Mouse (Mus musculus) lung, adult 2 months (tissue): ENCODE results near the gene Prrx1. TPM values are rescaled to one million over a fixed set of nuclear protein-coding genes. Genes with fewer than 3 reads are reported as not detected.

Source experiments
- DNase-seq: peaks from one replicate; pipeline ENCODE4 v3.0.0; 2022
- H3K4me1 ChIP-seq: fragments of 200-500 bp; 2 replicates; pipeline ENCODE4 v1.6.1; 2011; ENCODE audit warnings: low read length; ENCODE audit not compliant: control insufficient read depth, insufficient read depth
- H3K4me3 ChIP-seq: fragments of 200-500 bp; replicated peaks from 2 replicates; pipeline ENCODE3; 2011; ENCODE audit warnings: low read depth, mild to moderate bottlenecking, control low read depth, low read length; ENCODE audit errors: extremely low read depth
- CTCF ChIP-seq: fragments of 200-500 bp; IDR thresholded peaks from 2 replicates; pipeline ENCODE4 v1.5.1; 2011; ENCODE audit warnings: mild to moderate bottlenecking, low read length, control low read depth; ENCODE audit not compliant: insufficient read depth
- POLR2A ChIP-seq: fragments of 200-500 bp; IDR thresholded peaks from 2 replicates; pipeline ENCODE4 v1.6.1; 2011; ENCODE audit warnings: low read depth, mild to moderate bottlenecking, control low read depth, low read length, borderline replicate concordance; ENCODE audit errors: extremely low read depth
- WGBS: fragments of 180-500 bp; shearing (Covaris S2); methylation state at CpG from one replicate; pipeline ENCODE4 v1.1.7; 2018; 5-methylcytosine and 5-hydroxymethylcytosine counted together
- polyA plus RNA-seq: library from polyadenylated mRNA; depleted of rRNA; stranded (reverse); fragments of >200 nt; gene quantifications from 2 replicates; pipeline ENCODE4 v1.2.3, GENCODE M21; 2012

Prrx1 gene
- polyA plus RNA-seq, 1 experiment, result 6.4 TPM

- Histone ChIP-seq H3K4me3 (no peak overlapping the region), H3K4me1 (no peaks in the 10 kb centered on the region)
- no peak for DNase-seq
- 14% methylated on average over 6 of the region's 6 CpGs for WGBS
- TF ChIP-seq POLR2A (no peak), CTCF (no peak)
Measured at GRCm38 (mm10) chr1:163302292-163302691, 11.2 kb downstream of the Prrx1 start.

GRCm38 (mm10) chr1:163293152-163293551 is 20.4 kb downstream of the Prrx1 start:
- TF ChIP-seq CTCF, result no peak
- TF ChIP-seq POLR2A, result no peak
- no peak for DNase-seq
- Histone ChIP-seq H3K4me3 (no peak overlapping the region), H3K4me1 (no peaks in the 10 kb centered on the region)
- 78% methylated on average over 4 of the region's 4 CpGs for WGBS

GRCm38 (mm10) chr1:163291925-163292324 is 21.6 kb downstream of the Prrx1 start:
- Histone ChIP-seq H3K4me3 (no peak overlapping the region), H3K4me1 (no peaks in the 10 kb centered on the region)
- no peak for TF ChIP-seq POLR2A
- TF ChIP-seq CTCF, result no peak
- 43% methylated on average over 2 of the region's 2 CpGs for WGBS
- no peak for DNase-seq

- WGBS, result 82% methylated on average over 7 of the region's 7 CpGs
- Histone ChIP-seq H3K4me3 (no peak overlapping the region), H3K4me1 (no peaks in the 10 kb centered on the region)
- no peak for DNase-seq
- no peak for TF ChIP-seq CTCF
- TF ChIP-seq POLR2A, result no peak
Measured at GRCm38 (mm10) chr1:163289131-163289530, 24.4 kb downstream of the Prrx1 start.

GRCm38 (mm10) chr1:163285539-163285938 is 28.0 kb downstream of the Prrx1 start:
- TF ChIP-seq CTCF, result no peak
- TF ChIP-seq POLR2A, result no peak
- no peak for DNase-seq
- WGBS, result 47% methylated on average over 1 of the region's 1 CpGs
- H3K4me1 ChIP-seq, result no peaks in the 10 kb centered on the region; the same call in 1 of the 2 replicates
- H3K4me3 ChIP-seq, result no peak overlapping the region

- no peak overlapping the region for H3K4me3 ChIP-seq
- WGBS, result 20% methylated on average over 3 of the region's 3 CpGs
- DNase-seq, result no peak
- no peaks in the 10 kb centered on the region; the same call in 1 of the 2 replicates for H3K4me1 ChIP-seq
- no peak for TF ChIP-seq CTCF
- no peak for TF ChIP-seq POLR2A
Measured at GRCm38 (mm10) chr1:163285136-163285535, 28.4 kb downstream of the Prrx1 start.

- DNase-seq, result no peak
- no peak for TF ChIP-seq CTCF
- TF ChIP-seq POLR2A, result no peak
- Histone ChIP-seq H3K4me1 (no peaks in the 10 kb centered on the region; the same call in 1 of the 2 replicates), H3K4me3 (no peak overlapping the region)
- 81% methylated on average over 9 of the region's 9 CpGs for WGBS
Measured at GRCm38 (mm10) chr1:163283980-163284635, 29.4 kb downstream of the Prrx1 start.

GRCm38 (mm10) chr1:163281450-163282198 is 31.9 kb downstream of the Prrx1 start:
- no peak for DNase-seq
- no peak overlapping the region for H3K4me3 ChIP-seq
- 28% methylated on average over 7 of the region's 7 CpGs for WGBS
- H3K4me1 ChIP-seq, result no peaks in the 10 kb centered on the region; the same call in 1 of the 2 replicates
- TF ChIP-seq CTCF, result no peak
- TF ChIP-seq POLR2A, result no peak

GRCm38 (mm10) chr1:163280842-163281122 is 32.7 kb downstream of the Prrx1 start:
- no peak overlapping the region for H3K4me3 ChIP-seq
- no peaks in the 10 kb centered on the region; the same call in 1 of the 2 replicates for H3K4me1 ChIP-seq
- WGBS, result 54% methylated on average over 2 of the region's 2 CpGs
- TF ChIP-seq POLR2A, result no peak
- TF ChIP-seq CTCF, result no peak
- DNase-seq, result no peak
